Mouse (Mus musculus): ENCODE data around the gene Olfr1477.
"Not testable (repeated sequence)": the region's sequence is repeated elsewhere in the genome, so short reads cannot be mapped to it uniquely, and the experiment has no call there.

The Olfr1477 gene

DNA sequence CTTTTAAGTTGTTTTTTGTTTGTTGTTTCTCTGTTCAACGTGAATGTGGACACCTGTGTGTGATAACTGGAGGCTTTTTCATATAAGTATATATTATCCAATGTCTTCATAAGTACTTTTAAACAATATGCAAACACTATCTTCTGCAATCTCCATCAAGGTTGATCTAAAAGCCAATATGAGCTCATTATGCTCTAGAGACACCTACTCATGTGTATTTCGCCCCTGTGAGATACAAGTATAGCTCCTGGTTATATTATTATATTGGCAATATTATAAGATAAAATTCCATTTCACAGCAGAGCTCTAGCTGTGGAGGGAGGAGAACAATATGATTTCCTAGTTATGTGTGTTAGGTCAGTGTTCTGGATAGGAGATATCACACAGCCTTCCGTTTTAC lies at the start of gene Olfr1477:
TSS of gene Olfr1477 (plus strand) at position 301 of the 400 bp plus-strand sequence.
- DNase-seq: no peak

GRCm38 (mm10) chr19:13455986-13456385 lies 44.4 kb upstream of the Olfr1477 start, which contains the start of gene Olfr1472:
Gene Olfr1472, minus strand, starts transcription at chr19:13456086.
- DNase-seq: no peak

GRCm38 (mm10) chr19:13469265-13469664 lies 31.1 kb upstream of the Olfr1477 start, which contains the start of gene Olfr1474:
Gene Olfr1474, plus strand, starts transcription at chr19:13469565.
- DNase-seq: not testable (repeated sequence)

DNA sequence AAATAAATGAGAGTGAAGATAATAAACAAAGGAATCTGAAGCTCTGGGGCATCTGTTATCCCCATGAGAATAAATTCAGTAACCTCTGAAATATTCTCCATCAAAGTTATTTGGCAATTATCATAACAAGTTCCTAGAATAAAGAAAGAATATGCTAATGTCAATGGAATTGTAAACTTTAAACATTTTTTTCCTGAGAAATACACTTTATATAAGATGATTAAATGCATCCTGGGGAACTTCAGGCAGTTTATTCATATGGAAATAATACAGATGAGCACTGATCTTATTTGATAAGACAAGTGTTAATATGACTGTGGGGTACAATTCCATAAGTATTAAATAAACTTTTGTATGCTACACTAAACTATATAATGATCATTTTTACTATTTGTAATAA lies 20.2 kb upstream of the Olfr1477 start, which contains the start of gene Olfr1475:
TSS of gene Olfr1475 (minus strand) at position 101 of the 400 bp plus-strand sequence.
- DNase-seq: no peak

GRCm38 (mm10) chr19:13527613-13528012 lies 27.3 kb downstream of the Olfr1477 start, which contains the start of gene Olfr1480:
Gene Olfr1480, plus strand, starts transcription at chr19:13527913.
- DNase-seq: no peak

All from kidney, postnatal 25 days (tissue).